Mouse (Mus musculus) mouse embryonic stem cell (cell line): Measurements from ENCODE around the gene Gm11555.
"Not testable (repeated sequence)": the region's sequence is repeated elsewhere in the genome, so short reads cannot be mapped to it uniquely, and the experiment has no call there.

ENCODE experiments used
- in situ Hi-C, 2 experiments: fragments of 300-500 bp; cut with MboI; formaldehyde crosslinking; loops; 1 replicate in 1 of 2; 3 replicates in 1 of 2; pipeline ENCODE4 v1.14.3; 2019 to 2020; ENCODE audit warnings: low sequenced_read_pairs in 2 of 2, low pct_unique_long_range_greater_than_20kb in 1 of 2, mixed read lengths in 1 of 2; ENCODE audit not compliant: unreplicated experiment in 1 of 2

The Gm11555 gene

GRCm38 (mm10) chr11:99650136-99650535 lies at the start of gene Gm11555:
Gene Gm11555 (minus strand): TSS chr11:99650236.
- in situ Hi-C loops: no loop called here

DNA sequence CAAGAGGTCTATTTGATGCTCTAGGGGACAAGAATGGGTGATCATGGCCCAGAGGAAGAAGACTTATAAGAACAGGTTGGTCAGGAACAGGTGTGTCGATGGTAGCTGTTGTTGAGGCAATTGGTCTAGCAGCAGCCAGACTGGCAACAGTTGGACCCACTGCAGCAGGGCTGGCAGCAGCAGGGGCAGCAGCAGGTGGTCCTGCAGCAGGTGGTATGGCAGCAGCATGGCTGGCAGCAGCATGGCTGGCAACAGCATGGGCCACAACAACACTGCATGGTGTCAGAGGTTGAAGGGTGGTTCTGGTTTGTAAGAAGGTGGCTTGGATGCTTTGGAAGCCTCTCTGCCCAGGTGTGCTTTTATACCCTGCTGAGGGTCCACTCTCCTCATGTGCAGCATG lies 40.4 kb upstream of the Gm11555 start, which contains the start of gene Gm14190:
Gene Gm14190, minus strand, starts transcription at position 278 of the 400 bp plus-strand sequence.
- in situ Hi-C loops: no loop called here

DNA sequence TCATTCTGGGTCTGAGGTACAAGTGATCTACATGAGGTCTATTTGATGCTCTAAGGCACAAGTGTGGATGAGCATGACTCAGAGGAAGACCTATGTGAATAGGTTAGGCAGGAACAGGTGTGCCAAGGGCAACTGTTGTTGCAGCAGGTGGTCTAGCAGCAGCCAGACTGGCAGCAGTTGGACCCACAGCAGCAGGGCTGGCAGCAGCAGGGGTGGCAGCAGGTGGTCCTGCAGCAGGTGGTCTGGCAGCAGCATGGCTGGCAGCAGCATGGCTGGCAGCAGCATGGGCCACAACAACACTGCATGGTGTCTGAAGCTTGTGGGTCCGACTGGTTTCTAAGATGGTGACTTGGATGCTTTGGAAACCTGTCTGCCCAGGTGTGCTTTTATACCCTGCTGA lies 35.2 kb upstream of the Gm11555 start:
- in situ Hi-C loops: not testable (repeated sequence)

DNA sequence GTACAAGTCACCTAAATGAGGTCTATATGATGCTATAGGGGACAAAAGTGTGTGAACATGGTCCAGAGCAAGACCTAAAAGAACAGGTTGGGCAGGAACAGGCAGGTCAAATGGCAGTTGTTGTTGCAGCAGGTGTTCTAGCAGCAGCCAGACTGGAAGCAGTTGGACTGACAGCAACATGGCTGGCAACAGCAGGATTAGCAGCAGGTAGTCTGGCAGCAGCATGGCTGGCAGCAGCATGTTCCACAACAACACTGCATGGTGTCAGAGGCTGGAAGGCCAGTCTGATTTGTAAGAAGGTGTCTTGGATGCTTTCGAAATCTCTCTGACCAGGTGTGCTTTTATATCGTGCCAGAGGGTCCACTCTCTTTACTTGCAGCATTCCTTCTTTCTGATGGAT lies 33.4 kb upstream of the Gm11555 start:
- in situ Hi-C loops: no loop called here

- in situ Hi-C loops: no loop called here
Observed at GRCm38 (mm10) chr11:99665860-99666259, 15.8 kb upstream of the Gm11555 start, which contains the start of gene Krtap4-6. Gene Krtap4-6 (minus strand): TSS chr11:99665960.

GRCm38 (mm10) chr11:99662802-99663201 lies 12.8 kb upstream of the Gm11555 start:
- in situ Hi-C loops: no loop called here

DNA sequence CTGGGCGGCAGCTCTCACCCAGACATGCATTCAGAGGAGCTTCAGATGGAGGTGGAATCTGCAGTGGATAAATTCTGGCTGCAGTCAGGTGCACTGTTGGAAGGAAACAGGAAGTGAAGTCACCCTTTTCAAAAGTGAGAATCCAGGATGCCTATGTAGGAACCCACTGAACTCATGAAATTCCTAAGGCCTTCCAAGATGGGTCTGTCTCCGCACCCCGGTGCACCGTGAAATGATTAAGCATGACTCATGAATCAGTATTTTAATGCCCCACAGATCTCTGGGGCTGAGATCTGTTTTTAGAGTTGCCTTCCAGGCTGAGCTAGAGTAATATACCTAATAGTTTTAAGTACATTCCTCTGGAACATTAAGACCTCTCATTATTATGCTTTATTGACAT lies 9.2 kb upstream of the Gm11555 start:
- in situ Hi-C loops: no loop called here

GRCm38 (mm10) chr11:99658467-99659010 lies 8.5 kb upstream of the Gm11555 start, which contains the start of gene Gm11563:
Gene Gm11563 (minus strand): TSS chr11:99658960.
- in situ Hi-C loops: not testable (repeated sequence)

- in situ Hi-C loops: no loop called here
Observed at GRCm38 (mm10) chr11:99657051-99657450, 7.0 kb upstream of the Gm11555 start.

DNA sequence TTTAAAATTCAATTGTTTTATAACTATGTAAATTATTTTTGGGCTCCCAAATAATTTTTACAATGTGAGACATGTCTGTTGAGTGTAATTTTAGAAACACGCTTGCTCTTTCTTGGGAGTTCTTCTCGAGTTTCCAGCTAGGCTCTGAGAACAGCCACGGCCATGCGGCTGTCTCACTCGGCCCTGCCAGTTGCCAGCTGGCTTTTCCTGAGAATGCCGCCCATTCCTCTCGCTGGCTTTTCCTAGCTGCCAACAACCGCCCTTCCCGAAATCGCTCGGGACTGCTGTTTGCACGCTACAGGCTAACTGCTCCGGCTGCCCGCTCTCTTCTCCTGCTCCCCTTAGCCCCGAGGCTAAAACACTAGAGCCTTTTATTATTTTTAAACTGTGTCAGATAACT lies 3.6 kb downstream of the Gm11555 start:
- in situ Hi-C loops: no loop called here

GRCm38 (mm10) chr11:99644351-99644750 lies 5.7 kb downstream of the Gm11555 start:
- in situ Hi-C loops: no loop called here

DNA sequence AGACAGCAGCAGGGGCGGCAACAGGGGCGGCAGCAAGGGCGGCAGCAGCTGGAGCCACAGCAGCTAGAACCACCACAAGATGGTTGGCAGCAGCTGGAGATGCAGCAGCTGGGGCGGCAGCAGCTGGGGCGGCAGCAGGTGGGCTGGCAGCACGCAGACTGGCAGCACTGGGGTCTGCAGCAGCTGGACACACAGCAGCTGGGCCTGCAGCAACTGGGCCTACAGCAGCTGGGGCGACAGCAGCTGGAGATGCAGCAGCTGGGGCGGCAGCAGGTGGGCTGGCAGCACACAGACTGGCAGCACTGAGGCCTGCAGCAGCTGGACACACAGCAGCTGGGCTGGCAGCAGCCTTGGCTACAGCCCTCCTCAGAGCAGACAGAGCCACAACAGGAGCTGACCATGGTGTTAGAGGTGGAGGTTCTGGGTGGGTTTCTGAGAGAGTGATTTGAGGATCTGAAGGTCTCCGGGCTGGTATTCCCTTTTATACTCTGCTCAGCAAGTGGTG lies 6.3 kb downstream of the Gm11555 start, which contains the start of gene Krtap4-7:
Gene Krtap4-7, minus strand, starts transcription at position 455 of the 505 bp plus-strand sequence.
- in situ Hi-C loops: not testable (repeated sequence)

GRCm38 (mm10) chr11:99640926-99641325 lies 9.1 kb downstream of the Gm11555 start:
- in situ Hi-C loops: no loop called here

DNA sequence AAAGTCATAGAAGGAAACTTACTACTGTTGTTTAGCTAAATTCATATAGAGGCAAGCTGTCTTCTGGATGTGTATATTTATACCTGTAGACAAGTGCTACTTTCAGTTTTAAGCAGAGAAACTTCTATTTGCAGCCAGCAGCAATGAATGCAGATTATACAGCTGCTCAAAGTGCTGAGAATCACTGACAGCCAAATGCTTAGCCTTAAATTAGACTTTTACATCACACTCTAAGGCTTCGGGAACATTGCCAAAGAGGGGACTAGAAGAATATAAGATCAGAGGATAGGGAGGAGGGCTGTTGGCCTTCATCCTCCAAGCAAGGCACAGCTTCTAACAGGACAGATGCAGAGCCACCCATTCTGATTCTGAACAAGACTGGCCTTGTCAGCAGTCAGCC lies 12.9 kb downstream of the Gm11555 start:
- in situ Hi-C loops: no loop called here

GRCm38 (mm10) chr11:99634653-99635134 lies 15.3 kb downstream of the Gm11555 start, which contains the start of gene Krtap4-2:
Gene Krtap4-2 (minus strand): TSS chr11:99635084.
- in situ Hi-C loops: no loop called here

- in situ Hi-C loops: no loop called here
Observed at GRCm38 (mm10) chr11:99633293-99633692, 16.7 kb downstream of the Gm11555 start.

DNA sequence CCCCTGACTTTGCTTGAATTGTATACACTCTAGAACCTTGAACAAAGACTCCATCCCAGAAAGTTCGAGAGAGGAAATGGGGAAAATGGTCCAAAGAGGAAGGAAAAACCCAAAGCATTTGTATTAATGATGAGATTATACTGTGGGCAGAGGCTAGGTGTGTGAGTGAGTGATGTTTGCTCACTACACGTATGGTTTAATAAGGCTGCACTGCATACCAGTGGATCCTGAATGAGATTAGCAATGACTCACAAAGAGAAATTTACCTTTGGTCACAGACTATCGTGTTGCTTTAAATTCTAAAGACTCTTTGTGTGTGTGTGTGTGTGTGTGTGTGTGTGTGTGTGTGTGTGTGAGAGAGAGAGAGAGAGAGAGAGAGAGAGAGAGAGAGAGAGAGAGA lies 19.1 kb downstream of the Gm11555 start:
- in situ Hi-C loops: no loop called here

DNA sequence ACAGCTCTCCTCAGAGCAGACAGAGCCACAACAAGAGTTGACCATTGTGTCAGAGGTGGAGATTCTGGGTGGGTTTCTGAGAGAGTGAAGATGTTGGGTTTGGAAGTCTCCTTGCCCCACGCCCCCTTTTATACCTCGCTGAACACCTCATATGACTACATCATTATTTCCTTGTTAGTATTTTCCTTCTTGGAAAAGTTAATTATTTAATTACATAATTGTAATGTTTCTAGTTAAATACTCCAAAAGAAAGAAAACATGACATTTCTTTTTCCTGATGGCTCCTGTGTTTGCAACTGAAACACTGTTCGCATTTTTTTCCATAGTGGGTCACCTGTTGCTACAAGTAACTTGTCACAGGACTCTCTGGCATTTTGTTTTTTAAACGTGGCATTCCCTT lies 21.9 kb downstream of the Gm11555 start, which contains the start of gene Krtap4-1:
Gene Krtap4-1, minus strand, starts transcription at position 101 of the 400 bp plus-strand sequence.
- in situ Hi-C loops: no loop called here

- in situ Hi-C loops: no loop called here
Observed at GRCm38 (mm10) chr11:99620335-99620734, 29.7 kb downstream of the Gm11555 start, which contains the start of gene Gm11562. Gene Gm11562 (minus strand): TSS chr11:99620435.

DNA sequence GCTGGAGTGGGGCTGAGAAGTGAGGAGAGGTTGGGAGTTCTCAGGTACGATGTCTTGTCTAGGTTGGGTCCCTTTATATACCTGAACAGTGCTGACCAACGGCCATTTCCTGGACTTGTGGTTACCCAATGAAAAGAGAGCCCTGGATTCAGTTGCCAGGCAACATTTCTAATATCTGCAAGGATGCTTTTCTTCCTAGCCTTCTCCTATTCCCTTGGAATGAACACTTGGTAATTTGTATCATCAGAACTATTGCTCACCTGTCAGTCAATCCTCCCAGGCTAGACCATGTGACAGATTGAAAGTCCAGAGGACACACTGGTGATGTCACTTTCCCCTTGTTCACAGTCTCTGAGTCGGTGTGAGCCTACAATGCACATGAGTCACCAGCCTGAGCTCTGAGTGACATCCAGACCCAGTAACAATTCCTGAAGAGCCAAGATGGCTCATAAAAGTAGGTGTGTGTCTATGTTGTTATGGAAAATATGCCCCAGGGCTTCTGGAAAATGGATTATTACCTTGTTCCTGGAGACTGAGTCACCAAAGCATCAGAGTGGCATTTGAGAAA lies 35.2 kb downstream of the Gm11555 start, which contains the start of gene Krtap2-4:
Gene Krtap2-4, minus strand, starts transcription at position 51 of the 568 bp plus-strand sequence.
- in situ Hi-C loops: no loop called here
